Mouse (Mus musculus) urinary bladder, postnatal 14 days (tissue): ENCODE results near the gene Galnt9.

Source experiments
- DNase-seq: peaks from one replicate; pipeline ENCODE4 v3.0.0; 2021; ENCODE audit warnings: low spot score

The Galnt9 gene

DNA sequence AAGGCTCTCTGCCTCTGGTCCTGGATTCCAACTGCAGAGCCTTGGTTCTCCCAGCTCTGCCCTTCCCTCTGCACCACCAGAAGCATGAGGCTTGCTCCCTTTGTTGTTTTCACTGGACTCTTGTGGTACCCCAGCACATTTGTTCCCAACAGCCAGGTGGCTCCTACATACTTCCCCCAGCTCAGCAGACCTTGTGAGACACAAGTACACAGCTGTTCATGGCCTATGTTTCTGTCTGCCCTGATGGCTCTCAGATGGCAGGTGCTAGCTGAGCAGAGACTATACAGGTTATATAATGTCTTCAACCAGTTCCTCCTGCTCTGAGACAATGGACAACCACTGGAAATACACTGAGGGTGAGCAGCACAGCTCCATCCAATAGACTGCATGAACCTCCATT is 43.3 kb downstream of the Galnt9 start:
- DNase-seq = no peak

DNA sequence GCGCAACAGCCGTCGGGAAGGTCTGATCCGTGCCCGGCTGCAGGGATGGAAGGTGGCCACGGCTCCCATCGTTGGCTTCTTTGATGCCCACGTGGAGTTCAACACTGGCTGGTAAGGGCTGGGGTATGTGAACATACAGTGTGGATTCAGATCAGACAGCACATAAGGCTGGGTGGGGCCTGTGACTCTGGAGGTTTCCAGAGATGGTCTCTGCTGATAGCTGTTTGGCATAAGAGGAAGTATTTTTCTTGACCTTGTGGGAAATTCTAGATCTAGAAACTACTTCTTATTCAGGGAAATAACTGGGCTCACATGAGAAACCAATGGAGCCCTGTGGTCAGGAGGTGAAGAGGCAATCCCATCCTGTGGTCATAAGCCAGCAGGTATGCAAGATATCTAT is 45.7 kb downstream of the Galnt9 start:
- no peak for DNase-seq

DNA sequence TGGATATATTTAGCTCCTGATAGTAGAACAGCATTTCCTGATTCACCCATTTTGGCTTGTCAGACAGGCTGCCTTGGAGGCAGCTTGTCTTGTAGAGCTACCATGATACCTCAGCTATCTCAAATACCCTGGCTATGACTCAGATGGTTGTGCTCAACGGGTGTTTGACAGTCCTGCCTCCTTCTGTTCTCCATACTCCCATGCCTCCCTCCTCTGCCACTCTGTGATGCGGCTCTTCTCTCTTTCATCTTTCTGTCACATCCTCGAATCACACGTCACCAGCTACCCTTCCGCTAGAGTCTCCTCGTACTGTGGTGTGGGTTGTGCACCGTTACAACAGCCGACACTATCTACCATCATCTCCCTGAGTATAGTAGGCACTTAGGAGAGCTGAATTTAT is 50.3 kb downstream of the Galnt9 start:
- no peak for DNase-seq

DNA sequence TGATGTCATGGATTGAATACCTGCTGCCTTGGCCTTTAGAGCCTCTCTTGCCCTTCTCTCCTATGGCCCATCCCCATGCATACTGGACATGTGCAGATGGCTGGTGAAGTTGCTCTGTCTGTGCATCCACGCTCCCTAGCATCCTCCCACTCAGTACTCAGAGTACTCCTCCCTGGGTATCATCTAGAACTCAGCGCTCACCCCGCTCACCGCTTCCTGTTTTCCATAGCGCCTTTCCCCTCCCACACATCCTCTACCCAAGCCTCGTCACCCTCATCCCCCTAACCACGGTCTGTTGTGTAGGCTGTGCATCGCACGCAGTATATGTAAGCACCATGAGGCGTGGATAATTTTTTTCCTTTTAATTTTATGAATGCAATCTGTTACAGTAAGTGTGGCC is 51.2 kb downstream of the Galnt9 start:
- DNase-seq = no peak

DNA sequence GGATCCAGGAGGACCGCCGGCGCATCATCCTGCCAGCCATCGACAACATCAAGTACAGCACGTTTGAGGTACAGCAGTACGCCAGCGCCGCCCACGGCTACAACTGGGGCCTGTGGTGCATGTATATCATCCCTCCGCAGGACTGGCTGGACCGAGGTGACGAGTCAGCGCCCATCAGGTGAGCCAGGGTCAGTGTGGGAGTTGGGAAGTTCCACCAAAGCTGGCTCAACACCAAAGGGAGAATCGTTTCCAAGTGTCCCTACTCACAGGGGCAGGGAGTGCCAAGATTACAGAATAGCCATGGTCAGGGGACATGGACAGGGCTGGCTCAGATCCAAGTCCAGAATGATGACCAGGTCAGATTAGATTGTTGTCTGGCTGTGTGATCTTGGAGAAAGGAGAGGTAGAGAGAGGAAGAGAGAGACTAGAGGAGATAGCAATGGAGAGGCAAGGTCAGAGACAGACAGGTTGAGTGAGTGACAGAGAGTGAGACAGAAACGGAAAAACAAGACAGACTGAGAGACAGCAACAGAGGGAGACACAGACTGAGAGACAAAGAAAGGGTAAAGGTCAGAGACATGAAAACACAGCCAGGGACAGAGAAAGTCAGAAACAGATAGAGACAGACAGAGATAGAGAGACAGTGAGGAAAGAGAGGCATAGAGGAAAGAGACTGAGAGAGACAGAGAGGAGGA is 52.1 kb downstream of the Galnt9 start:
- no peak for DNase-seq

DNA sequence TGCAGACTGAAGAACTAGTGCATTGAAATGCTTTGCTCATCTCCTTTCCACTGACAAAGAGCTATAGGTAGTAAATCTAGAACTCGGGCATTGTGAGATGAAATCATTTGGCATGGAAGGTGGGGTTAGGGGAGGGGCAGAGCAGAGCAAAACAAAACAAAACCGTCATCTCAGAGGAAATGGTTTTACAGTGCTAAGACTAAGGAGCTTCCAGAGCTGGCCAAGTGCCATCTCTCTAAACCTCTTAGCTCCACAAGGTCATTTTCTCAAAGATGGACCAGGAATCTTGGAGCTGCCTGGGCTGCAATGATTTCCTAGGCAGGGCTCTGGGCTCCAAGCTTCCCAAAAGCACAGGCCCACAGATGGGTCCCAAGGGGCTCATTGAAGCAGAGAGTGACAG is 53.3 kb downstream of the Galnt9 start:
- no peak for DNase-seq

DNA sequence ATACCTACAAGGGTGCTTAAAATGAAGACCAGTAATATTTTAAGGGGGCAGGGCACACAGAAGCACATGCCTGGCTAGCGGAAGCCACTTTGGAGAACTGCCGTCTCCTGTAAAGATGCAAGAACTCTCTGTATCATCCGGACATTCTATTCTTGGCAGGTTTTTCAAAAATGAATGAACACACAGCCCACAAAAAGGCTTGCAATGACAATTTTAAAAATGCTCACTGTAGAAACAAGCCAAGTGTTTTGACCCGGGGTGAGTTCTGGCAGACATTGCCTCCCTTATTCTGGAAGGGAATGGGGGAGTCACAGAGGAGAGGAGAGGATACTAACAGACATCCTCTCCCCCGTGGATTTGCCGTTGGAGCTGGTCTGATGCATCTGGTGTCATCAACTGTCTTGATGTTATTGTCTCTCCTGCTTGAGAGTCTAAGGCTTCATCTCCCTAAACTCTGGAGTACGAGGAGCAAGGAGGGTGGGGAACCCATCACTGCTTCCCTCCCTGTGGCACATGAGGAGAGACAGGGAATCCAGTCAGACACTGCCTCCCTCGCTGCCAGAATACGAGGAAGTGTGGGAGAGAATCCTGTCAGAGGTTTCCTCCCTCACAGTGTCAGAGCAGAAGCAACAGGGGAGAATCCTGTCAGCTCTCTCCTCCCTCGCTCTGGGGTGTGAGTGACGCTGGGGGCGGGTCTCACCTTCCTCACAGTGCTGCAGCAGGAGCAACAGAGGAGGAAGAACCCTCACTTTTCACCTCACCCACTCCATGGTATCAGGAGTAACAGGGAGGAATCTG is 54.3 kb downstream of the Galnt9 start:
- no peak for DNase-seq

DNA sequence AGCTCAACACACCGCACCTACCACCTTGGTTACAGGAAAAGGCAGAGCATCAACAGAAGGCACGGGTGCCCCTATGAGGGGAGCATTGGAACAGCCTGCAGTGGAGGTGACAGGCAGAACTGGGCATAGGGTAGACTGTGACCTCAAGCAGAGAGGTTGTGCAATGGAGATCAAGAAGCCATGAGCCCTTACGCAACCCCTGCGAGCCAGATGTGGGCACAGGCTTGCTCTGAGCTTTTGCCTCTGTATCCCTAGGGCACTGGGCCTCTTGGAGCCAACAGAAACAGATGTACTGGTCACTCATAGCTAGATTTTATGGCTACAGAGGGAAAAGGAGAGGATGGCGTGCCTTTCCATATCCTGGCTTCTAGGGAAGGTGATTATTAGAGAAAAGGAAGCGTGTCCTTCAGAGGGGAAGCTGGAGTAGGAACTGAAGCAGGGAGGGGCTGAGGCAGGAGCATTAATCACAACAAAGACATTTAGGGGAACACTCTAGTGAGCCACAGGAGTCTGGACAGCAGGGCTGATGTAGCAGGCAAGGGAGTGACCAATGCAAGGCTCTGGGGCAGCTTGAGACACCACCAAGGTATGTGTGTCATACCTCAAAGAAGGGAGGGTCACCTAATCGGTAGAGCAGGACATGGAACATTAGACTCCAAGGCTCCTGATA is 59.0 kb downstream of the Galnt9 start:
- DNase-seq = no peak

DNA sequence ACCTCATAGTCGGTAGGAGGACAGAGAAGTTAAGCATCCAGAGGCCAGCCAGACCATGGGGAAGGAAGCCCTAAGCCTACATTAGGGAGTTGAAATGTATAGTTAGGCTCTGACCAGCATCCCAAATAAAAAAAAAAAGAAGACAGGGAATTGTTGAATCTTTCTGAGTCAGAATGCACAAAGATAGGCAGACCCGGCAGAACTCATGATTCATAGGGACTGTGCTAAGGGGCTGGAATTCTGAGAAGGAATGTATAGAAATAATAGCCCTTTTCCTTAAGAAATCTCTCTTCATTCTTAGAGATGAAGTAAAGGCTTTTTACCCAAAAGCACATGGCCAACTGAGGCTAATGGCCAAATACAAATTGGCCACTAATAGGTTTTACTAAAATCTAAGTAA is 60.2 kb downstream of the Galnt9 start:
- DNase-seq = no peak

DNA sequence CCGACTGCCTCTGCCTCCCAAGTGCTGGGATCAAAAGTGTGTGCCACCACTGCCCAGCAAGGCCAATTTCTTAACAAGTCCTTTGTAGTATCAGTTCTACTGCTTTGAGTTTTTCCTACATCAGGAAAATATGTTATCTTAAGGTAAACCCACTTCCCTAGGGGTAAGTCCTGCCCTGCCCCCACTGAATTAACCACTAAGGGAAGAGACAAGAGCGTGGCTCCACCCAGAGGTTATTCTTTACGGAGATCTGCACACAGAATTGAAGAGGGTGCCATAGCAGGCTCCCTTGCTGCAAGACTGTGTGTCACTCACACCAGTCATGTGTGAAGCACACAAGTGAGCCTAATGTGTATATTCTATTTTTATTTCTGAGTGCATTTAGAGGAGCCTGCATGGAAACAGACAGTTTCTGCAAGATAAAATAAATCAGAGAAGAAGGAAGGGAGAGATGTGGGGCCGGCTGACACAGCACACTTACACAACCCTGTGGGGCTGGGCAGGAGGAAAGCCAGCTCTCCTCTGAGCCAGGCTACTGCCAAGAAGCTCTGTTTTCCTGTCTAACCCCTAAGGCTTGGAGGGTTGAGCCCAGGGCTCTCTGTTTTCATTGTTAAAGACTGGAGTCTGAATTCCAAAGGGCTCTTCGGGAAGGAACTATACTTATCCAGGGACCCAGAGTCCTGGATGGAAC is 61.5 kb downstream of the Galnt9 start:
- DNase-seq = no peak

DNA sequence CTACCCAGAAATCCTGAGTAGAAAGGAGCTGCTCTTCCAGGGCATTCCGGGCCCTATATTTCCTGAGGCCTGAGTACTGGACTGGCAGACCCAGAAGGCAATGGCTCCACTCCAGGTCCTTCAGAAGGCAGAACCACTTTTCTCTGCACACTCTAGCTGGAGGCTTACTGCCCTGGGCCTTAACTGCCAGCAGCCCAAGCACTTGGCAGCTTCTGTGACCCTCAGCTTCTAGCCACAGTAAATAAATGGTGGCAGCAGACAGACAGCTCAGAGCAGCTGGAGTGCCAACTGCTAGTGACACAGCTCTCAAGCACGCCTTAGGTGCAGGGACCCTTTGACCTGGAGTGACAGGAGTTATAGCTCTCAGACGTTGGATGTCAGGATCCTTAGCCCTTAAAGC is 63.6 kb downstream of the Galnt9 start:
- DNase-seq = no peak

DNA sequence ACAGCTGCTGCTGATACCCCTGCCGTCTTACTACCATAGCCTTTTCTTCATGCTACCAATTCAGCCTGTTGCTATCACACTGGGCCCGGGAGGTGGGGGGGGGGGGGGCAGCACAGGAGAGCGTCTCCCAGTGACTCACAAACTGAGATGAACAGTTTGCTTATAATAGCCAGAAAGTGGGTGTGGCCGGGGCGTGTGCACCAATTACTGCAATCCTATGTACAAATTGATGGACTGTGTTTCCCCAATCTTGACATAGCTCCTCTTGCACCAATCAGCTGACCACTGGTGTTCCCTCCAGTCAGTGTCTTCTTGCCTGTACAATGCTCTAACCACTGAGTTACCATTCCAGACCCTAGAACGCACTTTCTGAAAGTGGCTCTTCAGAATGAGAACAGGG is 64.2 kb downstream of the Galnt9 start:
- no peak for DNase-seq

DNA sequence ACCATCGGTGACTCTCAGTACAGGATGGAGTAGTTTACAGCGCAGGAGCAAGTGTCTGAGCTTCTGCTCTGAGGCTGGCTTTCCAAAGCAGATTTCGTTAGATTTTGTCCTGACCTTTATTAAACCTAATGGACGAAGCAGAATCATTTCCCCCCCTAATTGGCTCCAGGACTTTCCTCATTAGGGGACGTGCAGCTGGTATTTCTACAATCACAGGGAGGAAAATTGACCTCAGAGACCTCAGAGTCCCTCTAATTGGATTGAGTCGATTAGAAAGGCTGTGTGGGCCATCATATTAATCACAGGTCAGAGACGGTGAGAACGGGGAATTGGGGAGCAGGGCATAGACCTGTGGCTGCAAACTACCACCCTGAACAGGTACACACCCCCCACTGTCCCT is 64.8 kb downstream of the Galnt9 start:
- DNase-seq = no peak

DNA sequence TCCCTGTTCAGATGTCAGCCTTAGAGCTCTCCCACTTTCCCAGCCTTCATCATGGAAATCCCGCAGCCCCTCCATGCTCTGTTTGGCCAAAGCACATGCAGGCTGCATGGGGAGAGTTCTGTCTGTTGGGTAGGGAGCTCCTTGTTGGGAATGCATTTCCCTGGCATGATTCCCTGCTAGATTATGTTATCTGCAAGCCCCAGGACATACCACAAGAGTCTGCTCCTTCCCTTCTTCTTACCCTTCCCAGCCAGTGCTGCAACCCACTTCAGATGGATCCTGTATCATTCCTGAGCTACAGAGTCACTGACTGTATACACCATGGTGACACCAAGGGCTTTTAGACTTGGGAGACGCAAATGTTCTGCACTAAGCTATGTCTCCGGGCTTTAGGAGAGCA is 65.3 kb downstream of the Galnt9 start:
- DNase-seq = no peak

DNA sequence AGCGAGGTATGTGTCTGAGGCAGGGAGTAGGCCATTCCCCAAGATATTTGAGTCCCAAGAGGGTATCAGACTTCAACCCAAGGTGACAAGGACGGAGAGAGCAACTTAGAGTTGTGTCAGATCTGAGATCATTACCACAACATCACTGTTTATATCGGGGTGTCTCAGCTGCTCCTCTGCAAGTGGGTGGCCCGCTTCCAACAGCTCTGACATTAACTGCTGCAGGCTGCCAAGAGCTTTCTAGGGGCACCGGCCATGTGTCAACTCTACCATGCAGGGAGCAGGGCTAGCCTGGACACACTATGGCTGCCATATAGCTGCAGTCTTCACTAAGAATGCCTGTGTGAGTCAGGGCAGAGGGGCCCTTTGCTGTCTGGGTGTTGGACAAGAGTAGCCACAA is 65.7 kb downstream of the Galnt9 start:
- no peak for DNase-seq

DNA sequence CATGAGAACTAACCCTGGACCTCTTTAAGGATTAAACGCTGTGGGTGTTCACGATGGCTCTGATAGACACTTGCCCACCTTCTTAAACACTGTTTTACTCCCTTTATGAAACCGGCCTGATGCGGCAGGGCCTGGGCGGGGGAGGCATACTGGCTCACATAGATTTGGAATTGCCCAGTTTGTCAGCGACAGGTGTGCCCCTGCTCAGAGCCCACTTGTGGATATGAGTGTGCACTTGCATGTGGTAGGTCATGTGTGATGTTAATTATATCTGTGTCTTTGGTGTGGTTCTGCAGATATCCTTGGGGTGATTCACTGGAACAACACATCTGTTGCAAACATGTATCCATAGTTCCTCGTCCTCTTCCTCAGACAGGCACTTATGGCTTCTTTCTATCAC is 66.3 kb downstream of the Galnt9 start:
- no peak for DNase-seq

DNA sequence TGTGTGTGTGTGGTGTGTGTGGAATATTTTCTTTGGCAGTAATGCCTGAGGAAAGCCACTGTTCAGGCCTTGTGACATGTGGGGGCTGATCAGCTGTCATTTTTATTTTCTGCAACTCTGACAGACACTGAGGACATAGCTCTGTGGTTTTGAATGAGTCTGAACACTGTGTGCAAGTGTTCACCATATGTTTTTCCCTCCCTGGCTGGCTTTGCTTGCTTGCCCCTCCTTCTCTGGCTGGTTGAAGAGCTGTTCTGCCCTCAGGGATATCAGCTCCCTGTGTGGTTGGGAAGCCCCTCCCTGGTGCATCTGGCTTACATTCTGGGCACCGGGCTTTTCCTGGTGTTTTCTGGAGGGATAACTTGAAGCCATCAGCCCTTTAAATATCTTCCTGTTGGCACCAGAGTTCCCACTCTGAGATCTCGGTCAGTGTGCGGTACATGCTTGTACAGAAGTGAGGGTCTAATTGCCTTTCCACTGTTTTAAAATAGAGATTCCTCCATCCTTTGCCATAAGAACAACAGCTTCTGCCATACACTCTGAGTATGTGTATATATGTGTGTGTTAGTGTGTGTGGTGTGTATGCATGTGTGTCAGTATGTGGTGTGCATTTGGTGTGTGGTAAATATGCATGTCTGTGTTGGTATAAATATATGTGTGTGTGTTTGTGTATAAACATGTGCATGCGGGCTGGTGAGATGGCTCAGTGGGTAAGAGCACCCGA is 67.4 kb downstream of the Galnt9 start:
- no peak for DNase-seq

DNA sequence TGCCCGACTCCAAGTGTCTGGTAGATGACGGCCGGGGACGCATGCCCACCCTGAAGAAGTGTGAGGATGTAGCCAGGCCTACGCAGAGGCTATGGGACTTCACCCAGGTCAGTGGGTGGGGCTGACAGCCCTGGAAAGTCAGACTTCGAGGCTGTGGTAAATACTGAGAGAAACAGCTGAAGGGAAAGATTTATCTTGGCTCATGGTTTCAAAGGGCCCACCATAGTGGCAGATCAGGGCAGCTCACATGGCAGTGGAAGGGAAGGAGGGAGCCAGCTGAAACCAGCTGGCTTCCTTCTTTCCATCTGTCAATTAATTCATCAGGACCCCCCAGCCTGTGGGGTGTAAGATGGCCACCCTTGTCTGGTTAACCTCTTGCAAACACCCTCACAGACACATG is 75.1 kb downstream of the Galnt9 start:
- DNase-seq = no peak

DNA sequence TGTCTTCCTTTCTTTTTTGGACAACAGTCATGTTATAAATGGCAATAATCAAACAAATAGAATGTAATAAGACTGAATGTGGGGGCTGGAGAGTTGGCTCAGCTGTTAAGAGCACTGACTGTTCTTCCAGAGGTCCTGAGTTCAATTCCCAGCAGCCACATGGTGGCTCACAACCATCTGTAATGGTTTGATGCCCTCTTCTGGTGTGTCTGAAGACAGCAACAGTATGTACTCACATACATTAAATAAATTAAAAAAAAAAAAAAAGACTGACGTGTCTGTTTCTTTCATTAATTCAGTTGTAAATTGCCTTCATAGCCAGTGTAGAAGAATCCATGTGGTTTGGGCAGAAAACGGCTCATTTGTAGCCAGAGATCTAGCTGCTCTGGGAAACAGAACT is 80.2 kb downstream of the Galnt9 start:
- no peak for DNase-seq

DNA sequence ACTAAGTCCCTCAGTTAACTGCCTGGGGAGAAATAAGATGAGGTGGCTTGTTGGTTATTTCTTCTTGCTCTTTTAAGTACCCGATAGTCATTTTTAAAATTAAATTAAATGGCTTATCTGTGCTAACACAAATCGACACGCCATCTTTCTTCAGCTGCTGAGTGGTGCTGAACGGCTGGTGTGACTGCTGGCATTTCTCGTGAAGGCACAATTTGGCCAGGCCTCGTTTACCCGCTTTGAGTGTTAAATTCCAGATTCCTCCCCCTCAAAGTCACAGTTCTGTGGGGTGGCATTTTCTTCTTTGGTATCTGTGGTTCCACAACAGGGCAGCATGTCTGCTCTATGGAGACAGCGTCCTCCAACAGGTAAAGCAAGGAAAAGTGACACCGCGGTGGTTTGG is 83.2 kb downstream of the Galnt9 start:
- DNase-seq = no peak

DNA sequence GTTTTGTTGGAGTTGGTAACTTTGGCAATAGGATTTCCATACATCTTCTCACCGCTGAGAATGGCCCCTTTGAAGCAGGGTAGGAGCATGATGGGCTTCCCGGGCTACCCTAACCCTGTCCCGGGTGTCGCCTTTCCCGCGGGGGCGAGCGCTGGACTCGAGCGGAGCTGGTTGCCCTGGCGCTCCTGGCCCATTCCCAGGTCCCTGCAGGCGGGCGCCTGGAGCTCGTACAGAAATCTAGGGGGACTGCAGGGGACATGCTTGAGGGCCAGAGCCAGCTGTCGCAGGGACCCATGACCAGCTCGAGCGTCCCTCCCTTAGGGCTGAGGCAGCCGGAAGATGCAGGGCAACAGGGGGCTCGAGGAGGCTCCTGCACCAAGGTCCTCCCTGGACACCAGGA is 84.0 kb downstream of the Galnt9 start:
- DNase-seq = no peak

DNA sequence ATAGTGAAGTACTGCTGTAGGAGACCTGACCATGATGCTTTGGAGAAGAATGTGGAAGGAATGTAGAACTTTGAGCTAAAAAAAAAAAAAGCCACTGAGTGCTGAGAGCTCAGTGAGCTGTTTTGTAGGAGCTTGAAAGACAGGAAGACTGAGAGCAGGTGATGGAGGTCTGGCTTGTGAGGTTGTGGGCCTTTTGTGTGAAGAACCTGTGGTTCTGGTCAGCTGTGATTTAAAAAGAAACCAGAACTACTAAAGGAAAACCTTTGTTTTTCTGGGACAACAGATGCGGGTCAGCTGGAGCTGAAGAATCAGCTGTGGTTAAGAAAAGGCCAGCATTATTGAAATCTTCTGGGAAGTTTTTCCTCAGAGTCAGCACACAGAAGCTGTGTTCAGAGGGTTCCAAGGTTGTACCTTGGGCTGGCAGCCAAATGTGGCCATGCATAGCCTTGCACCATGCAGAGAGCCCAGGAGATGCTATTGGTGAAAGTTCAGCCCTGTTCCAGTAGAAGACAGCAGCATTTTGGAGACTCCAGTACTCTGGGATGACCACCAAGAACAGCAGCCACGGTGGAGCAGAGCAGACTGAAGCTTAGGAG is 85.5 kb downstream of the Galnt9 start:
- DNase-seq = no peak
